Mouse (Mus musculus) embryonic fibroblast, embryonic 13.5 days (primary cell): ENCODE measurements around the gene Atp1b2. TPM values are rescaled to one million over a fixed set of nuclear protein-coding genes. Genes with fewer than 3 reads are reported as not detected.

ENCODE experiments used
- H3K27ac ChIP-seq: 2 replicates; pipeline ENCODE4 v1.5.1; 2012; ENCODE audit warnings: low read length, control low read depth, inconsistent platforms; ENCODE audit not compliant: insufficient read depth
- H3K4me1 ChIP-seq: 2 replicates; pipeline ENCODE4 v1.6.1; 2011; ENCODE audit warnings: low read length; ENCODE audit not compliant: control insufficient read depth, insufficient read depth
- H3K4me3 ChIP-seq: 2 replicates; pipeline ENCODE4 v1.5.1; 2011; ENCODE audit warnings: mild to moderate bottlenecking, control low read depth, low read length; ENCODE audit not compliant: insufficient read depth
- CTCF ChIP-seq: IDR thresholded peaks from 2 replicates; pipeline ENCODE4 v1.5.1; 2011; ENCODE audit warnings: mild to moderate bottlenecking, control low read depth, low read length, moderate library complexity, borderline replicate concordance; ENCODE audit not compliant: insufficient read depth
- POLR2A ChIP-seq: IDR thresholded peaks from 2 replicates; pipeline ENCODE4 v1.6.1; 2011; ENCODE audit warnings: low read depth, mild to moderate bottlenecking, control low read depth, low read length, moderate library complexity
- polyA plus RNA-seq: library from polyadenylated mRNA; stranded (reverse); fragments of >200 nt; gene quantifications from 2 replicates; pipeline ENCODE4 v1.2.4, GENCODE M21; 2011; ENCODE audit warnings: low read depth; ENCODE audit not compliant: missing spikeins, insufficient read length

Atp1b2 gene
- polyA plus RNA-seq, 1 experiment = 2.7 TPM

- TF ChIP-seq POLR2A = no peak
- no peak for TF ChIP-seq CTCF
- Histone ChIP-seq H3K27ac (no peak overlapping the region), H3K4me1 (no peaks in the 10 kb centered on the region), H3K4me3 (no peak overlapping the region)
Measured at GRCm38 (mm10) chr11:69552622-69553340, 53.0 kb downstream of the Atp1b2 start.

GRCm38 (mm10) chr11:69551310-69551709, 54.4 kb downstream of the Atp1b2 start:
- Histone ChIP-seq H3K4me1 (no peaks in the 10 kb centered on the region), H3K4me3 (no peak overlapping the region), H3K27ac (no peak overlapping the region)
- TF ChIP-seq CTCF (no peak), POLR2A (no peak)

Other genes with a start within 250 kb of the Atp1b2 start
- 175 and 199 TPM in 2 replicates for gene Chd3, start 236.5 kb downstream of the Atp1b2 start, polyA plus RNA-seq
- 75.6 and 81.1 TPM in 2 replicates for gene Naa38, start 210.5 kb downstream of the Atp1b2 start, polyA plus RNA-seq
- gene Cyb5d1, start 210.3 kb downstream of the Atp1b2 start, polyA plus RNA-seq = 51.0 and 51.7 TPM in 2 replicates
- gene Tmem88, start 207.7 kb downstream of the Atp1b2 start, polyA plus RNA-seq = 9.1 and 10.3 TPM in 2 replicates
- 31.8 and 33.4 TPM in 2 replicates for gene Kdm6b, start 192.3 kb downstream of the Atp1b2 start, polyA plus RNA-seq
- 0.21 TPM in 1 of 2 replicates, not detected in the other for gene Dnah2, start 56.8 kb downstream of the Atp1b2 start, polyA plus RNA-seq
- gene Efnb3, start 45.7 kb downstream of the Atp1b2 start, polyA plus RNA-seq = 0.45 and 2.6 TPM in 2 replicates
- 7.9 and 10.2 TPM in 2 replicates for gene Wrap53, start 25.7 kb downstream of the Atp1b2 start, polyA plus RNA-seq
- 159 and 160 TPM in 2 replicates for gene Trp53, start 25.6 kb downstream of the Atp1b2 start, polyA plus RNA-seq
- gene Shbg, start 12.0 kb upstream of the Atp1b2 start, polyA plus RNA-seq = not detected in 2 replicates
- gene Sat2, start 16.1 kb upstream of the Atp1b2 start, polyA plus RNA-seq = 11.7 and 13.6 TPM in 2 replicates
- gene Fxr2, start 27.0 kb upstream of the Atp1b2 start, polyA plus RNA-seq = 63.5 and 71.7 TPM in 2 replicates
- not detected in 2 replicates for gene Sox15, start 49.4 kb upstream of the Atp1b2 start, polyA plus RNA-seq
- gene Mpdu1, start 56.7 kb upstream of the Atp1b2 start, polyA plus RNA-seq = 45.2 and 47.8 TPM in 2 replicates
- 4.9 and 8.6 TPM in 2 replicates for gene Cd68, start 60.2 kb upstream of the Atp1b2 start, polyA plus RNA-seq
- gene Eif4a1, start 66.5 kb upstream of the Atp1b2 start, polyA plus RNA-seq = 717 and 781 TPM in 2 replicates
- 117 and 187 TPM in 2 replicates for gene Senp3, start 76.1 kb upstream of the Atp1b2 start, polyA plus RNA-seq
- 0.85 and 1.5 TPM in 2 replicates for gene Tnfsf13, start 79.8 kb upstream of the Atp1b2 start, polyA plus RNA-seq
- 20.0 and 25.5 TPM in 2 replicates for gene Tnfsf12, start 89.9 kb upstream of the Atp1b2 start, polyA plus RNA-seq
- gene Tnfsfm13, start 90.2 kb upstream of the Atp1b2 start, polyA plus RNA-seq = 3.0 and 4.4 TPM in 2 replicates
- gene Polr2a, start 152.7 kb upstream of the Atp1b2 start, polyA plus RNA-seq = 82.6 and 90.9 TPM in 2 replicates
- not detected in 2 replicates for gene Slc35g3, start 156.0 kb upstream of the Atp1b2 start, polyA plus RNA-seq
- 22.6 and 28.5 TPM in 2 replicates for gene Zbtb4, start 160.0 kb upstream of the Atp1b2 start, polyA plus RNA-seq
- 4.6 and 7.2 TPM in 2 replicates for gene Chrnb1, start 190.0 kb upstream of the Atp1b2 start, polyA plus RNA-seq
- 1.1 and 2.5 TPM in 2 replicates for gene Fgf11, start 195.9 kb upstream of the Atp1b2 start, polyA plus RNA-seq
- gene Tmem102, start 199.7 kb upstream of the Atp1b2 start, polyA plus RNA-seq = not detected in 2 replicates
- gene Gm39566, start 209.4 kb upstream of the Atp1b2 start, polyA plus RNA-seq = not detected in 2 replicates
- gene Spem2, start 212.5 kb upstream of the Atp1b2 start, polyA plus RNA-seq = not detected in 2 replicates
- not detected in 2 replicates for gene Spem1, start 216.2 kb upstream of the Atp1b2 start, polyA plus RNA-seq
- 33.8 and 42.0 TPM in 2 replicates for gene Nlgn2, start 231.8 kb upstream of the Atp1b2 start, polyA plus RNA-seq
- gene Tmem256, start 232.6 kb upstream of the Atp1b2 start, polyA plus RNA-seq = 72.1 and 94.8 TPM in 2 replicates
- 120 and 128 TPM in 2 replicates for gene Plscr3, start 240.4 kb upstream of the Atp1b2 start, polyA plus RNA-seq